Mouse (Mus musculus): ENCODE measurements around the gene Aknad1. TPM values are rescaled to one million over a fixed set of nuclear protein-coding genes. Genes with fewer than 3 reads are reported as not detected.

Gene Aknad1
- total RNA-seq, 4 experiments from 2014 or later = not detected

- DNase-seq (ENCODE audit: low spot score in 2 of 2) = no peak
These were observed 47.1 kb downstream of the Aknad1 start for GRCm38 (mm10) chr3:108786520-108786919.

DNA sequence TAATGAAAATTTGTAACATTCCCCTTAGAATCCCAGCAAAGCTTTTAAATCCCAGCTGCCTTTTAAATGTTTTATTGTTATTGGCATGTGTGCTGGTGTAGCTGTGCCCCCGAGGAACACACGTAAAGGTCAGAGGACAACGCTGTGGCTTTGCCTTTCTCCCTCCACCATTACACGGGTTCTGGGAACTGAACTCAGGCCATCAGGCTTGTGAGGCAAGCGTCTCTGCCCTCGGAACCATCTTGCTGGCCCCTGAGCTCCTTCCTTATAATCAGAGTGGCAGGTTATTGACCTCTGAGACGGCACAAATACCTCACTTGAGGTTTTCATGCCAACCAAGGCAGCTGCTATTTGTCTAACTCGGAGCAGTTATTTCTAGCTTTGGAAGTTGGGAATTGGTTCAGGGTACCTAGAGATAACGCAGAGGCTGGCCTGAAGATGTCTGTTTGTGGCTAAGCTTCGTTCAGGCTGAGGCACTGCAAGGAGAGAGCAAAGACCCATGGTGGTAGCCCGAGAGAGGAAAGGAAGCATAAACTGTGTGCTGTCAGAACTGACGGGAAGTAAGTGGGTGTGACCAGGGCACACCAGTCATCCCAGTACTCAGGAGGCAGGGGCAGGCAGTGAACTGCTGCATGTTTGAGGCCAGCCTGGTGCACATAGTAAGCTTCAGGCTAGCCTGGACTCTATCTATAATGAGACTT lies 48.4 kb downstream of the Aknad1 start:
- no peak for DNase-seq (ENCODE audit: low spot score in 2 of 2)

GRCm38 (mm10) chr3:108788455-108788794 lies 49.0 kb downstream of the Aknad1 start:
- DNase-seq (ENCODE audit: low spot score in 2 of 2) = no peak

DNA sequence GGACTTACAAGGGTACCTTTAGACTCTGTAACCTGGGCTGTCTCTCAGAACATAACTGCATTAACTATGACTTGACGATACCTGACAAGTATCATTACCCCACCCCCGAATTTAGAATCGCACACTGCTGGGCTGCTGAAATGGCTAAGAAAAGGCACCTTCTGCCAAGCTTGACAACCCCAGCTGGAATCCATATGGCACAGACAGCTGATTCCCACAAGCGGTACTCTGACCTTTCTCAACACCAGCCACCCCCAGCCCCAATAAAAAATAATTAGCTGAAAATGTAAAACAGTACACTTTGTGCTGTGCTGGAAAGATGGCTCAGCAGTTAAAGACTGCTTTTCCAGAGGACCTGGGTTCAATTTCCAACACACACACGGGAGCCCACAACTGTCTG lies 49.8 kb downstream of the Aknad1 start:
- no peak for DNase-seq (ENCODE audit: low spot score in 2 of 2)

GRCm38 (mm10) chr3:108790499-108790898 lies 51.0 kb downstream of the Aknad1 start:
- DNase-seq (ENCODE audit: low spot score in 2 of 2) = no peak

- DNase-seq (ENCODE audit: low spot score in 2 of 2) = no peak
These were observed 51.7 kb downstream of the Aknad1 start for GRCm38 (mm10) chr3:108791054-108791706.

- DNase-seq (ENCODE audit: low spot score in 2 of 2) = no peak
These were observed 53.0 kb downstream of the Aknad1 start for GRCm38 (mm10) chr3:108792420-108792819.

- DNase-seq (ENCODE audit: low spot score in 2 of 2) = no peak
These were observed 55.3 kb downstream of the Aknad1 start for GRCm38 (mm10) chr3:108794780-108795179.

GRCm38 (mm10) chr3:108795554-108796299 lies 56.3 kb downstream of the Aknad1 start:
- DNase-seq (ENCODE audit: low spot score in 2 of 2) = no peak

- no peak for DNase-seq (ENCODE audit: low spot score in 2 of 2)
These were observed 56.9 kb downstream of the Aknad1 start for GRCm38 (mm10) chr3:108796386-108796785.

DNA sequence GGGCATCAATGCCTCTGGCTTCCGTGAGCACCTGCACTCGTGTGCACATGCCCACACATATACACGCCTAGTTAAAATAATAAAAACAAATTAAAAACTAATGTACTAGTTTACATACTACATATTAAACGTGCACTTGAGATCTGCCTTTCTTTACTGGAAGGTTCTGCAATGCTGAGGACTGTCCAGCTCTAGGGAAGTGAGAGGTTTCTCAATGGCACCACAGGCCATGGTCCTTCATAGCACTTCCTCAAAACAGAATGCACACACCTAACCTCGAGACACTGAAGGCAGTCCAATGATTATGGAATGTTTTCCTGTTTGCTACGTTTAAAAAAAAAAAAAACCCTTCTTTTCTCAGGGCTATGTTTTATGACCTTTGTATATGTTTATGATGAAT lies 58.3 kb downstream of the Aknad1 start:
- DNase-seq (ENCODE audit: low spot score in 2 of 2) = no peak

GRCm38 (mm10) chr3:108798375-108798774 lies 58.9 kb downstream of the Aknad1 start:
- DNase-seq (ENCODE audit: low spot score in 2 of 2) = no peak

DNA sequence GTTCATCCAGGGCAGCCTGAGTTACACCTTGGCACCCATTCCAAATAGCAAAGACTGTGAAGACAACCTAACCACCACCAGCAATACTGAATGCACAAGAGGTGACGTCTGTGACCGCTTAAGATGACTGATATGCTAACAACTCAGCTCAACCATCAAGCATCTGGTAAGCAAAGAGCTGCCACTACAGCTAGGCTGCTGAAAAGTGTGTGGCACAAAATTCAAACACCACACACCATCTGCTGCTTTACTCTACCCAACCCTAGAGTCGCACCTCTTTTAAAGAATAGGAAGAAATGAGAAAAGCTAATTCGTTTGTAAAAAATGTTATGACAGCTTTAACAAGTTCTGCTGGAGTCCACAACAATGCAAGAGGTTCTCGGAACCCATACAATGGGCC lies 66.2 kb downstream of the Aknad1 start:
- DNase-seq (ENCODE audit: low spot score in 2 of 2) = peak; percentile 25 to 29

DNA sequence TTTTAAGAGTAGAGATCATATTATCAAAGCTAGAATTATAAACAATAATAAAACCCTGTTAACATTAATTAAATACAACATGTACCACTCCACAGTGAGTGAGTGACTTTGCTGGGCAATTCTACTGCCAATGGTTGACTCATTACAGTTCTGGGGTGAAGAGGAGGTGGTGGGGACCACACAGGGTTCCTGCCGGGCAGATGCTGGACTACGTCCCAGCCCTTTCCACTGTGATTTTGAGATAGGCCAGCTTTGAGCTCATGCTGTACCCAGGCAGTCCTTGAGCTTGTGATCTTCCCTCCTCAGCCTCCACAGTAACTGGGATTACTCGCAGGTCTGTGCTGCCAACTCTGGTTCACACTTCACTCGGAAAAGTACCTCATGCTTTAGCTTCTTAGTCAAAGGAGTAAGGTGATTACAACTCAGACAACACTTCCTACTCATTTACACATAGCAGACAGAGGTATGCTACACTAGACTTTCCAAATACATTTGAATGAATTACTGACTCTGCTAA lies 71.3 kb downstream of the Aknad1 start:
- no peak for DNase-seq (ENCODE audit: low spot score in 2 of 2)

- no peak for DNase-seq (ENCODE audit: low spot score in 2 of 2)
These were observed 76.2 kb downstream of the Aknad1 start for GRCm38 (mm10) chr3:108815631-108816030.

GRCm38 (mm10) chr3:108830493-108830892 lies 91.0 kb downstream of the Aknad1 start:
- DNase-seq (ENCODE audit: low spot score in 2 of 2) = no peak

GRCm38 (mm10) chr3:108831750-108832149 lies 92.3 kb downstream of the Aknad1 start:
- DNase-seq (ENCODE audit: low spot score in 2 of 2) = no peak

Other genes starting within 250 kb of the Aknad1 start
- gene 1700013F07Rik, start 205.5 kb upstream of the Aknad1 start, total RNA-seq (2022) = 1 to 10 TPM; 1.4 to 3.5 (median 2.3) TPM
- 10 to 100 TPM; 22.1 to 33.4 (median 25.9) TPM for gene 5330417C22Rik, start 203.1 kb upstream of the Aknad1 start, total RNA-seq (2022)
- gene Tmem167b, start 177.2 kb upstream of the Aknad1 start, total RNA-seq (2022) = 10 to 100 TPM; 48.9 to 63.5 (median 54.0) TPM
- gene Taf13, start 168.0 kb upstream of the Aknad1 start, total RNA-seq (2022) = 10 to 100 TPM; 22.1 to 28.2 (median 27.0) TPM
- gene Wdr47, start 148.4 kb upstream of the Aknad1 start, total RNA-seq (2022) = 100 to 1,000 TPM; 113 to 153 (median 135) TPM
- gene Clcc1, start 85.7 kb upstream of the Aknad1 start, total RNA-seq (2022) = 10 to 100 TPM; 28.4 to 35.8 (median 34.4) TPM
- 10 to 100 TPM; 13.3 to 19.1 (median 14.5) TPM for gene Gpsm2, start 17.3 kb upstream of the Aknad1 start, total RNA-seq (2022)
- gene Stxbp3, start 100.9 kb downstream of the Aknad1 start, total RNA-seq (2022) = 10 to 100 TPM; 22.8 to 39.8 (median 30.9) TPM
- gene Fndc7, start 150.3 kb downstream of the Aknad1 start, total RNA-seq (2022) = under 1 TPM in 1 of 4 experiments, not detected in 3; 0.13 TPM
- gene Prpf38b, start 172.1 kb downstream of the Aknad1 start, total RNA-seq (2022) = 10 to 100 TPM; 43.2 to 57.0 (median 47.7) TPM
- gene Henmt1, start 200.2 kb downstream of the Aknad1 start, total RNA-seq (2022) = 1 to 10 TPM; 2.4 to 4.3 (median 3.0) TPM
- not detected for gene Gm9857, start 200.8 kb downstream of the Aknad1 start, total RNA-seq (2022)

Measured in layer of hippocampus, adult 8-10 months (tissue).